Mouse (Mus musculus) kidney, postnatal 0 days (tissue): ENCODE results near the gene 3110021N24Rik. TPM values are rescaled to one million over a fixed set of nuclear protein-coding genes. Genes with fewer than 3 reads are reported as not detected.
"Not testable (repeated sequence)": the region's sequence is repeated elsewhere in the genome, so short reads cannot be mapped to it uniquely, and the experiment has no call there.

Experiments used
- ATAC-seq: fragments of 200-750 bp; cut with Nextera tagmentation; replicated peaks from 2 replicates; pipeline ENCODE4 v1.8.0; 2017; ENCODE audit warnings: low read depth, moderate number of reproducible peaks, moderate TSS enrichment, moderate library complexity; ENCODE audit not compliant: low FRiP score
- DNase-seq: peaks from one replicate; pipeline ENCODE4 v3.0.0-alpha.2; 2016; ENCODE audit warnings: low spot score
- H3K27ac ChIP-seq: fragments of 300-500 bp; sonication (generic); 2 replicates; pipeline ENCODE4 v1.5.1; 2014; ENCODE audit warnings: mild to moderate bottlenecking
- H3K27me3 ChIP-seq: fragments of 300-500 bp; sonication (generic); 2 replicates; pipeline ENCODE4 v1.6.1; 2014; ENCODE audit warnings: low read length, mixed read lengths; ENCODE audit not compliant: insufficient read depth
- H3K36me3 ChIP-seq: fragments of 300-500 bp; sonication (generic); 2 replicates; pipeline ENCODE4 v1.6.1; 2014; ENCODE audit warnings: low read length, mixed read lengths; ENCODE audit not compliant: insufficient read depth
- H3K4me1 ChIP-seq: fragments of 300-500 bp; sonication (generic); replicated peaks from 2 replicates; pipeline ENCODE4 v1.6.1; 2014; ENCODE audit warnings: antibody characterized with exemption, low read length, mixed read lengths; ENCODE audit not compliant: insufficient read depth
- H3K4me2 ChIP-seq: fragments of 300-500 bp; sonication (generic); 2 replicates; pipeline ENCODE4 v1.6.1; 2014; ENCODE audit warnings: mild to moderate bottlenecking, low read length, moderate library complexity, mixed read lengths
- H3K4me3 ChIP-seq: fragments of 300-500 bp; sonication (generic); replicated peaks from 2 replicates; pipeline ENCODE4 v1.5.1; 2014; ENCODE audit warnings: low read depth, low read length
- H3K9ac ChIP-seq: fragments of 300-500 bp; sonication (generic); 2 replicates; pipeline ENCODE4 v1.6.1; 2014; ENCODE audit warnings: low read depth, low read length
- H3K9me3 ChIP-seq: fragments of 300-500 bp; sonication (generic); replicated peaks from 2 replicates; pipeline ENCODE4 v1.6.1; 2016; ENCODE audit warnings: low read length, inconsistent platforms, mixed read lengths
- CTCF ChIP-seq: IDR thresholded peaks from 2 replicates; pipeline ENCODE4 v1.5.1; 2016; ENCODE audit warnings: antibody characterized with exemption, low read depth, mild to moderate bottlenecking, moderate library complexity
- WGBS: fragments of 180-500 bp; shearing (Covaris S2); extraction: QIAGEN DNeasy Blood & Tissue Kit; methylation state at CpG from one replicate; pipeline ENCODE4 v1.1.7; 2014; 5-methylcytosine and 5-hydroxymethylcytosine counted together
- polyA plus RNA-seq: library from polyadenylated mRNA; unstranded; fragments of >200 nt; fragmentation: Nextera tagmentation; extraction: Ambion mirVana; gene quantifications from 2 replicates; pipeline ENCODE4 v1.2.1, GENCODE M21; 2015

The 3110021N24Rik gene
- polyA plus RNA-seq: 1.1 and 1.6 TPM in 2 replicates

- 89% methylated on average over 5 of the region's 5 CpGs for WGBS
- H3K9me3 ChIP-seq: no peaks in the 10 kb centered on the region
- no peaks in the 10 kb centered on the region for H3K27me3 ChIP-seq
- H3K36me3 ChIP-seq: 0 out of 2 replicates have a peak, but pooled peaks cover 4% of the 10 kb centered on the region
- ATAC-seq (no peak), DNase-seq (no peak)
- H3K4me3 ChIP-seq: no peak within 1 kb of the TSS
- no peak within 1 kb of the TSS for H3K9ac ChIP-seq
- H3K27ac ChIP-seq: no peak within 1 kb of the TSS
- H3K4me2 ChIP-seq: no peak within 1 kb of the TSS
- no peaks in the 10 kb centered on the region for H3K4me1 ChIP-seq
- TF ChIP-seq CTCF: no peak
Measured at GRCm38 (mm10) chr4:108719349-108719748, at the start of gene 3110021N24Rik. TSS of gene 3110021N24Rik (plus strand) at chr4:108719649.

GRCm38 (mm10) chr4:108686156-108686555, 33.3 kb upstream of the 3110021N24Rik start:
- H3K4me2 ChIP-seq: no peak overlapping the region
- DNase-seq: no peak
- no peaks in the 10 kb centered on the region for H3K9me3 ChIP-seq
- no peaks in the 10 kb centered on the region for H3K27me3 ChIP-seq
- H3K9ac ChIP-seq: no peak overlapping the region
- 64% methylated on average over 3 of the region's 3 CpGs for WGBS
- no peak for TF ChIP-seq CTCF
- ATAC-seq: no peak
- H3K4me3 ChIP-seq: no peak overlapping the region
- H3K27ac ChIP-seq: no peak overlapping the region
- no peaks in the 10 kb centered on the region for H3K4me1 ChIP-seq
- H3K36me3 ChIP-seq: 0 out of 2 replicates have a peak, but pooled peaks cover 12% of the 10 kb centered on the region

- WGBS: 90% methylated on average over 6 of the region's 7 CpGs
Measured at GRCm38 (mm10) chr4:108687098-108687497, 32.4 kb upstream of the 3110021N24Rik start.

GRCm38 (mm10) chr4:108690479-108690878, 29.0 kb upstream of the 3110021N24Rik start:
- 0 out of 2 replicates have a peak, but pooled peaks cover 8% of the 10 kb centered on the region for H3K36me3 ChIP-seq
- WGBS: 96% methylated on average over 3 of the region's 3 CpGs
- H3K27me3 ChIP-seq: no peaks in the 10 kb centered on the region
- no peak overlapping the region for H3K4me2 ChIP-seq
- no peak overlapping the region for H3K4me3 ChIP-seq
- ATAC-seq (no peak), DNase-seq (no peak)
- no peak overlapping the region for H3K9ac ChIP-seq
- no peak overlapping the region for H3K27ac ChIP-seq
- H3K9me3 ChIP-seq: no peaks in the 10 kb centered on the region
- H3K4me1 ChIP-seq: no peaks in the 10 kb centered on the region
- TF ChIP-seq CTCF: peak; percentile 16; the same call in 1 of the 2 replicates

More at GRCm38 (mm10) chr4:108687098-108687497, 32.4 kb upstream of the 3110021N24Rik start:
- H3K4me3 ChIP-seq, H3K4me1 ChIP-seq, H3K9me3 ChIP-seq, DNase-seq, H3K9ac ChIP-seq, H3K4me2 ChIP-seq, H3K27ac ChIP-seq, H3K27me3 ChIP-seq, ATAC-seq: not testable (repeated sequence)
- H3K36me3 ChIP-seq: 0 out of 2 replicates have a peak, but pooled peaks cover 12% of the 10 kb centered on the region

- TF ChIP-seq CTCF: no peak
- no peak for ATAC-seq
Measured at GRCm38 (mm10) chr4:108691469-108691868, 28.0 kb upstream of the 3110021N24Rik start.

GRCm38 (mm10) chr4:108696934-108697333, 22.5 kb upstream of the 3110021N24Rik start:
- 62% methylated on average over 3 of the region's 3 CpGs for WGBS
- Histone ChIP-seq H3K4me1 (no peaks in the 10 kb centered on the region), H3K4me2 (no peak overlapping the region), H3K27me3 (no peaks in the 10 kb centered on the region), H3K9ac (no peak overlapping the region), H3K27ac (no peak overlapping the region), H3K9me3 (no peaks in the 10 kb centered on the region), H3K4me3 (no peak overlapping the region), H3K36me3 (no peaks in the 10 kb centered on the region)
- peak; percentile 84 for TF ChIP-seq CTCF
- ATAC-seq (no peak; the same call in 1 of the 2 replicates), DNase-seq (peak; percentile 83)

More at GRCm38 (mm10) chr4:108691469-108691868, 28.0 kb upstream of the 3110021N24Rik start:
- Histone ChIP-seq H3K4me2 (no peak overlapping the region), H3K27ac (no peak overlapping the region), H3K4me1 (no peaks in the 10 kb centered on the region), H3K4me3 (no peak overlapping the region), H3K9ac (no peak overlapping the region), H3K9me3 (no peaks in the 10 kb centered on the region), H3K36me3 (0 out of 2 replicates have a peak, but pooled peaks cover 8% of the 10 kb centered on the region), H3K27me3 (no peaks in the 10 kb centered on the region)
- DNase-seq: no peak

DNA sequence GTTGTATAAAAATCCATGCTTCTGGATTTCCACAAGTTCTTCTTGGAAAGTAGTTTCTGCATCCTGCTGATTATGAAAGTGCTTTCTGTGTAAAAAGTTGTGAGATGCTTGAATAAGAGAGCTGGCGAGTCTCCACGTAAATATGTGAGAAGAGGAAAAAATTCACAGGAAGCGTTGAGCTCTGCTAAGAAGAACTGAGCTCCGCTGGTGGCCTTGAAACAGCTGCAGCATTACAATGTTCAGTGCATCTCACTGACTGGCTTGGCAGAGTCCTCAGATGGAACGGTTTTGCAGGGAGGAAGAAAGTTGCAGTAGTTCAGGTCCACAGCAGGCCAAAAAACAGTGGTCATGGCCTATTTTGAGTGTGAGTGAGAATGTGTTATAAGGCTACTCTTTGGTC, 11.2 kb upstream of the 3110021N24Rik start:
- Histone ChIP-seq H3K9ac (no peak overlapping the region), H3K4me2 (no peak overlapping the region), H3K36me3 (no peaks in the 10 kb centered on the region), H3K4me1 (no peaks in the 10 kb centered on the region), H3K9me3 (no peaks in the 10 kb centered on the region), H3K27me3 (no peaks in the 10 kb centered on the region), H3K27ac (no peak overlapping the region), H3K4me3 (no peak overlapping the region)
- peak; percentile 40 for DNase-seq
- 65% methylated on average over 5 of the region's 5 CpGs for WGBS
- no peak for TF ChIP-seq CTCF
- ATAC-seq: no peak
